Mouse (Mus musculus): Measurements from ENCODE around the gene Dok5.

- TF ChIP-seq CTCF (conservative IDR thresholded peaks at IDR 0.05; ENCODE audit: low read length), result no peak
- no peak for TF ChIP-seq NANOG (IDR thresholded peaks at IDR 0.05; ENCODE audit: borderline replicate concordance, low read length)
- no peak for TF ChIP-seq POU5F1 (IDR thresholded peaks at IDR 0.05; ENCODE audit: borderline replicate concordance, low read length)
These were observed 171.4 kb downstream of the Dok5 start for GRCm38 (mm10) chr2:170903029-170903306.
